Mouse (Mus musculus) megakaryocyte-erythroid progenitor cell, adult 5-6 weeks (primary cell): Measurements from ENCODE around the gene Rsph14. TPM values are rescaled to one million over a fixed set of nuclear protein-coding genes. Genes with fewer than 3 reads are reported as not detected.
A peak's percentile ranks its signal among the peaks of the same experiment; 100 is the strongest.

Source experiments
- ATAC-seq: replicated peaks from 2 replicates; pipeline ENCODE4 v1.8.0; 2016; ENCODE audit warnings: mild to moderate bottlenecking, inconsistent platforms; ENCODE audit not compliant: severe bottlenecking, poor library complexity, low FRiP score, low TSS enrichment
- total RNA-seq, 2 experiments: library from RNA; stranded (forward) in 1 of 2; stranded (reverse) in 1 of 2; fragments of 200-1000, 215-1000 nt in 1 of 2; fragments of >200 nt in 1 of 2; fragmentation: Nextera tagmentation in 1 of 2; gene quantifications; 2 replicates each; pipeline ENCODE4 v1.2.3; 2014 to 2017

Rsph14 gene
- total RNA-seq, 2 experiments from 2014 or later: not detected

DNA sequence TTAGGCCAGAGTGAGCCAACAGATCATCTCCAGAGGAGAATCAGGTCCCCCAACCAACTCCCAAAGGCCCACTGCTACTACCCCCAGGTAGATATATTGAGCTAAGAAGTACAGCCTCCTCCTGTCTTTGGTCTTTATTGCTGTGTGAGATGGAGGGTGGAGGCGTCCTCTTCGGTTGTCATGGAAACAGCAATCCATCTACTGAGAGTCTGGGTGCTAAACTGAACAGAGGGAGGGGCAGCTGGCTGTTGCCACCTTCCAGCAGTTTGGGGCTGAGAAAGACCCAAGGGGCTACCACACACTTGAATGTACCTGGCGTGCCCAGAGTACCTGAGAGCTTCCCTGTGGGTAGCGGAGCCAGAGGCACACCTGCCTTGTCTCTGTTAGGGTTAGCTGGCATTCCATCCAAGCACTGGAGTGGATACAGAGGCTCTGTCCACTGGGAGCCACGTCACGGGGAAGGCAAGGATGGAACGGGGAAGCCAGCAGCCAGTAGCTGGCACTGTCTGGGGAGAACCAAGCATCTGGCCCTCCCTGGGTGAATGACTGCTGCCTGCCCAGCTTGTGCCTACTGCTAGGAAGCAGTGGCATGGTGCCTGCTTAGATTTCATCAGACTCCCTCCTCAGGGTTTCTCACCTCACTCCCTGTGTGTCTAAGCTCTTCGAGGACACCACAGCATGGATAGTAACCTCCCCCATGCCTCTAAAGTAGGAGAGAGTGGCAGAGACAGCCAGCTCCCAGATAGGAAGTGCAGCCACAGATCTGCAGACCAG lies 25.3 kb downstream of the Rsph14 start:
- ATAC-seq: no peak

DNA sequence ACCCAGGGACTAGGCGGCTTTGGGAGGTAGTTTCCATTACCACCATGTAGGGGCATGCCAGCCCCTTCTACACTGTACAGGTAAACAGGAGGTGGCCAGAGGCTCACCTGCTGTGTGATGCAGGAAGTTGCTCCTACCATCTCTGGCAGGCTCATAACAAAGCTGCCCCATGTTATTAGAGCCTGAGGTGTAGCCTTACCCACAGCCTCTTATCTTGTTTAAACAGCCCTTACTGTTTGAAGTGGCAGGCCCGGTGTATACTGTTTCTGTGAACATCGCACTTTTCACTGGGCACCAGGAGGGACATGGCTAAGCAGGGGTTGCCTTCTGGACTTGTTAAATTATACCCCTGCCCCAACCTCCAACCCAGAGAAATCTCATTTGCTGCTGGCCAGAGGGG lies 28.3 kb downstream of the Rsph14 start:
- ATAC-seq: peak; percentile 94

DNA sequence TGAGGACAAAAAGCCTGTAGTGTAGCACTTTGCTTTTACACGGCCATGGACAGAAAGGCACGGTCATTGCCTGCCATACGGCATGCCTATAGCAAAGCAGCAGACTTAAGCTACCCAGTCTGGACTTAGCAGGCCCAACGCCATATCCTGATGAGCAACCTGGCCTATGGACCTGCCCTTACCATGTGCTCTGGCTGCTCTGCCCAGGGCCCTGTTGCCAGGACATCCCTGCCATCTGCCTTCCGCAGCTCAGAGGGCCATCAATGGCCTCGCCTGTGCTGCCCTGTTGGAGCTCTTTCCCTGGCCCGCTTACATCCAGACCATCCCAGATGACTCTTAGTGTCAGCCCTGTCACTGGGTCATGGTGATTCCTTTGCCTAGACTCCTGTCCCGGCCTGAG lies 31.0 kb downstream of the Rsph14 start:
- ATAC-seq: no peak

DNA sequence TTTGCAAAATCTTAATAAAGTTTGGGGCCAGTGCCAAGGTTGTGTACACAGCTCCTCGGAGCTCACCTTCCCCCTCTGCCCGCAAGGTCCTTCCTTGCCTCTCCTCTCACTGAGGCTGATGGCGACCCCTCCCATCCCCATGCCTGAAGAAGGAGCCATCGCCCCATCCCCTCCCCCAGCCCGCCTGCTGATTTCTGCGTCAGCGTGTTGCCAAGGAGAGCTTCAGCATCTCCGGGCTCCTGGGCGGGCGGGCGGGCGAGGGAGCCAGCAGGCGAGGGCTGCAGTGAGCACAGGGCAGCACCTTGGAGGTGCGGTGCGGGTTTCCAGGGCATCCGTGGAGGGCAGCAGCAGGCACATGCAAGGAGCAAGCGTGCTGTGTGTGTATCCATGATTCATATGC lies 37.0 kb downstream of the Rsph14 start:
- ATAC-seq: no peak

DNA sequence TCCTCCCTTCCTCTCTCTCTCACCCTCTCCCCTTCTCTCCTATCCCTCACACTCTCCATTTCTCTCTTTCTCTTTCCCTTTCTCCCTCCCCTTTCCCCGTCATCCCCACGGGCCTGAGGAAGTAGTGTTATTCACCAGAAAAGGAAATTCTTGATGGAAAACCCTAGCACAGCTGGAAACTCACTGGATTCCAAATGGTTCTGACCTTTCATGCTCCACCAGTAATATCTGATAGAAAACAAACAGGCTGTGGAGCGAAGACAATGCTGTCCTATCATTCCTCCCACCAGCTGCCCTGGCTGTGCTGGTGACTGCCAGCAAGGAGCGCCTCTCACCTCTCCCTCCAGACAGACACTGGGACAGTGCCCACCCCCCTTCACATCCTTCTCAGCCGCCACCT lies 37.5 kb downstream of the Rsph14 start:
- ATAC-seq: no peak

DNA sequence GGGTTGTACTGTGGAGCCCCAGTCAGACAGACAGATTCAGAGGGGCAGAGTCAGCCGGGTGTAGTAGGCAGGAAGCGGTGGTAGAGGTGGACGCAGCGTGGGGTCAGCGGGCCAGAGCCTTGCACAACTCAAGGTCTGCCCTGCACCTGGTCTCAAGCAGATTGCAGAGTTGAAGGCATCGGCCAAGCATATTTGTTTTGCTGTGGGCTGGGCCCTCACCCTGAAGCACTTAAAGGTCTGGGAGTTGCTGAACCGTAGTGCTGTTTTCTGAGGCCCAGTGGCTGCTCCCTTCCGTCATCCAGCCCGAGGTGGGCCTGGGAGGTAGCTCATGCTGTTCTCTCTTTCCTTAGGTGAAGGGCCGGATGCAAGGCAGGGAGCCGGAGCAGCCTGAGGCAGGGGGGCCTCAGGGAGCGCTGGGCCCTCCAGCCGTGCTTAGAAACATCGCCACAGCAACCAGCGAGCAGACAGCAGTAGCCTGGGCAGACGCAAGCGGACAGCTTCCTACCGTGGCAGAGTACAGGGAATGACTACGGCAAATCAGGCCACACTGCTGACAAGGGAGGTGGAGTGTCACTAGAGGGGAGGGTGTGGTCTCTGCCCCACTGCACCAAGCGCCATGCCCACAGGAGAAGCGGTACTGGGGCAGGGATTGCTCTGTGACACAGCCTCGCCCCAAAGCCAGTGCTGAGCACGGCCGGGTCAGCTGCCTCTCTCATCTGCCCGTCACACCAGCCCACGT lies 41.6 kb downstream of the Rsph14 start:
- ATAC-seq: no peak

DNA sequence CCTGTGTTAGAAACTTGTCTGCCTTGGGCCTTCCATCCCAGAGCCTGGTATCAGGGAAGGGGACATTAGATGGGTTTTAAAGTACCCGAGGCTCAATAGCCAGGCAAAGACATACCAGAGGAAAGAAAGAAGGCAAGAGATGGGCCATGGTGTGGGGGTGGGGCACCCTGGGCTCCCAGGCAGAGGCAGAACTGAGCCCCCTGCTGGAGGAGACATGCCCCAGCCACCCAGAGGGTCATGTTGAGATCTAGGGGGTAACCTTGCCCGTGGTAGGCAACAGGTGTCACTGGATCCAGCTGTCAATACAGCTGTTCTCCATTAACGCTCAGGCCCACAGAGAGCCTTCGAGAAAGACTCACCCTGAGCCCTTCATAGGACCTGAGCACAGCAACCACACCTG lies 42.6 kb downstream of the Rsph14 start:
- ATAC-seq: no peak

DNA sequence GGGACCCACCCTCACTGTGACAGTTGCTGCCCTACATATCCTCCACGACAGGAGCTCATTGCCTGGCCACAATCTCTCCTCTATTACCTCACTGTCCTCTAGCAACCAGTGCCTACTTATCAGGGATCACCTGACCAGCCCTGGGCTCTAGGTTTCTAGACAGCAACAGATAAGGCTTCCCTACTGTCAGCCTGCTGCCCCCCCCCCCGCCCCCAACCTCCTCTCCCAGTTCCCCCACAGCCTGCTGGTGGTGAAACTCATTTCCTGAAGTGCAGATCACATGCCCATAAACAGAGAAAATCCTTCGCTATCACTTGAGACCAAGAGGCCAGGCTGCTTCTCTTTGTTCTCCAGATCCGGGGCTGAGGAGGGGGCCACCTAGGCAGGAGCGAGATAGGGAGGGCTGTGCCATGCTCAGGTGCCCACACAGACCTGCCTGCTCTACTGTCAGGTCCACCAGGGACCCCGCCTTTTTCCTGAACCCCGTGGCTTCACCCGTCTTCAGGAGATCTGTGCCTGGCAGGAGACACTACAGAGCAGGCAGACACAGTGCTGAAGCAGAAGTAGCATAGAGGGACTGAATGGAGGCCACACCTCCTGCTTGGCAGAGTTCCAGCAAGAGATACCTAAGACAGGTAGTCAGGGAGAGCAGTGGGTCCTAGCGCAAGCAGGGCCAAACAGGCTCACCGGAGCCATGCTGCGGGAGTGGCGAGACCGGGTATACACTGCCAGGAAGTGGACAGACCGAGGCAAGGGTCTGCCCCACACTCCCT lies 44.5 kb downstream of the Rsph14 start:
- ATAC-seq: peak; percentile 64

DNA sequence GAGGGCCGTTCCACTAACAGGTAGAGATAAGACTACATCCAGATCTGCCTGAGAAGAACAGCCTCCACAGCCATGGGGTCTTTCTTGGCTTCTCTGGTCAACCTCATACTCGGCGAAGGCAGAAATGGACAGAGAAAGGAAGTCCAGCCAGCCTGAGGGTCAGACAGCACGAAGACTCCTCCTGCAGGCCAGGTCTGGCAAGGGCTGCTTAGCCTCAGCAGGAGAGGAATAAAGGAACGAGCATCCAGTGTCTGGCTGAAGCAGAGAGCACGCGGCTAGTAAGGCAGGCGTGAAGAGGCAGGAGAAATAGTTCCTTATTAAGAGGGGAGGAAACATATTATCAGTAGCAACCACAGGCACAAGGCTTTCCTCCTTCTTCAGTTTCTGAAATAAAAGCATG lies 49.2 kb downstream of the Rsph14 start:
- no peak for ATAC-seq

DNA sequence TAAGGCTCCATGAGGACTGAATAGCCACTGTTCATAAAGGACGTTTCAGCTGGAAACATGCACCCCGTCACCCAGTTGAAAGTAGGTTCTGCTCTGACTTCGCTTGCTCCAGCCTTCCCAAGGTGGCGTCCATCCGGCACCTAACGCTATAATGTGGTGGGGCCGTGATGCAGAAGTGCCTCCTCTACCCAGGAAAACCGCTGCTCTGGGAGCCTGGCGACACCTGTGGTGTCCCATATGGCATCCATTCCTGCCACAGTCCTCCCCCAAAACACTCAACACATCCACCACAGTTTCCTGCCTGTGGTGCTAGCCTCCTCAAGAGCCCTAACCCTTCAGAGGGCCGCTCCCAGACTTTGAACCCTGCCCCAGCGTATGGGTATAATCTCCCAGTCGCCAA lies 51.2 kb downstream of the Rsph14 start:
- ATAC-seq: 0 out of 2 replicates have a peak, but pooled peaks have one; percentile 14

DNA sequence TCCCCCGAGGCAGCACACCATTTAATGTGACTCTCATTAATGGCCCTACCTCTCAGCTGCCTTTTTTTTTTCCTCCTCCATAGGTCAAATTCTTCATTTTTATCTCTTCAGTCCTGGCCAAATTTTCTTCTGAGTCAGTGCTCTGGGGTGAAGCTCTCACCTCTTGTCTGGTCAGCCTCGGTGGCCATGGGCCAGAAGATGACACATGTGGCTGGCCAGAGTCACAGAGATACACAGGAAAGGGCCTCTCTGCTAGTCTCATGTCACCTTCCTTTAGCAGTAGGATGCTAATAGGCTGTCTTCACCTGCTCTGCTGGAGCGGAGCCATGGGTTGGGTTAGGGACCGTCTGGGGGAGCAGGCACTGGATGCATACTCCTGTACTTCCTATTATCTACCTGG lies 54.3 kb downstream of the Rsph14 start:
- no peak for ATAC-seq

DNA sequence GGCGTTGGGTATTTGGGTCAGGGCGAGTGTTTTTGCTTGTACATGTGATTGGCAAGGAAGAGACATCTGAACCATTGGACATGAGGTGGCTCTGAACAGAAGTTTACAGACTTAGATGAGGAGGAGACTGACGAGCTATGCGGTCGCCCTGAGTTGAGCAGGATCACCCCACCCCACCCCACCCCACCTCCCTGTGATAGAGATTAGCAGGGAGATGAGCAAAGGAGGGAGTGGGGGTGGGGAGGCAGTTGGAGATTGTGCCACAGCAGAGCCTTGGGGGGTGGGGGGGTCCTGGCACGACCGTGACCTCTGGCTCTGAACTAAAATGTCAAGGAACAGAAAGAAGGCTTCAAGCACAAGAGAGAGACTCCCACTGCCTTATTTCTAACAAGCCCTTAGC lies 56.0 kb downstream of the Rsph14 start:
- ATAC-seq: no peak

DNA sequence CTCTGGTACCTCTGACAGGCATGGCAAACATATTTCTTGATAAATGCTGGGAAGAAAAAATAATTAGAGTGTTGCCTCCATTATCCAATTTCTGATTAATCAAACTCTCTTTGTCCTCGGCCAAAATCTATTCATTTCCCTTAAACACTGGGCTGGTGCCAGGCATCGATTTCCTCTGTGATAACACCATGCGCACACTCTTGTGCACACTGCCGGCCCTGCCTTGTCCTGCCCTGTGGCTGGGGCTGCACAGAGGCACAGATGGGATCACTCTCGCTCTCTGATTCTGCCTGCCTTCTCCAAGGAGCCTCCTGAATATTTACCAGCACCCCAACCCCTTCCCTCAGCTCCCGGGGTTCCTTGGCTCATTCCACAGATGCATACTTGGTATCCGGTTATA lies 56.8 kb downstream of the Rsph14 start:
- no peak for ATAC-seq

DNA sequence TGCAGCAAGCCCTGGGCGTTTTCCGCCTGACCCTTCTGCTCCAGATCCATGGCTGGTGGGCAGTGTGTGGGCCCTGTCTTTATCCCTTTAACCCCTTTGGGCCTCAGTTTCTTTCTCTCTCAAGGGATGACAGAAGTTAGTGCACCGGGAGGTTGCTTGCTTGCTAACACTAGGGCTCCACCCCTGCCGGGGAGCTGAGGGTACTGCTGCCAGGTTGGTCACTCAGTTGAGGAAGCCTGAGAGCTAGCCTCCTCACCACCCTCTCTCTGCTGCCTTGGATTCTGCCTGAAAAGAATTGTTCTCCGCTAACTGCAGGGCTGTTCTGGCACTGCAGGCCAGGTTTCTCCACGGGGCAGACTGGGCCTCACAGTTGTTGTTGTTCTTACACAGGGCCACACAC lies 59.4 kb downstream of the Rsph14 start:
- ATAC-seq: no peak

DNA sequence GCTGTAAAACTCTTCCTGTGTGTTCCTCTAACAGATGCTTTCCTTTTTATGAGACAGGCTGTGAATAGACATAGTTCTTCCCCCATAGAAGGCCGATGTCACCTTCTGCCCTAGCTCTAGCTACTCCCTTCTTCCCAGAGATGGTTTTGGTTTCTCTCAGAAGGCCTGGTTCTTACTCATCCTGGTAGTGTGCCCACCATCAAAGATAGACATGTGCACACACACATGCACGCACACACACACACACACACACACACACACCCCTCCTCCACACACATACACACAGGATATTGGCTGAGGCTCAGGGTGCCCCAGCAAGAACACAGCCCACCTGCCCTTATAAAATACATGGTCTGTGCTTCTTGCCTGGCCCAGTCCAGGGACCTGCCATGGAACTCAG lies 63.1 kb downstream of the Rsph14 start:
- no peak for ATAC-seq

DNA sequence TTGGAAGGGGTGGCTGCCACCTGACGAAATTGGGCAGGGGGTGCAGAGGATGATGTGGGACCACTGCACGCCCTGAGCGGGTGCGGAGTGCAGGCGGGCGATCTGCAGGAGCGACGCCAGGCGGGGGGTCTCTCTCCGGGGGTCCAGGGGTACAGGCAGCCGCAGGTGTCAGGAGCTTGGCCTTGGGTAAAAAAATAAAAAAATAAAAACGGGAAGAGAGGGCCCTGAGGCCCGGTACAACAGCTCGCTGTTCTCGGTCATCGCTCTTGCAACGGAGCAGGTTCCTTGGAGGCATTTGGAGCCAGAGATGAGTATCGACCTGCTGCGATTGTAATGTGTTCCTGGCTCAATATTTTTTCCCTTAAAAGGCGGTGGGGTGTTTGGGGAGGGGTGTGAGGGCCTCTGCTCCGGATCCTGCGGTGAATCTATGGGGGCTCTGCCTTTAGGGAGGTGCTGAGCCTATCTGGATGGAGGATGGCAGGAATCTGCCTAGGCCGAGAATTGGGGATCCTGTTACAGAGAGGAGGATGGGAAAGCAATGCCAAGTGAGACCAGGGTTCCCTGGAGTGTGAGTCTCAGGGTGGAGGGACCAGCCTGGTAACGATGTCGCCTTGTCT lies 64.6 kb downstream of the Rsph14 start:
- ATAC-seq: no peak

DNA sequence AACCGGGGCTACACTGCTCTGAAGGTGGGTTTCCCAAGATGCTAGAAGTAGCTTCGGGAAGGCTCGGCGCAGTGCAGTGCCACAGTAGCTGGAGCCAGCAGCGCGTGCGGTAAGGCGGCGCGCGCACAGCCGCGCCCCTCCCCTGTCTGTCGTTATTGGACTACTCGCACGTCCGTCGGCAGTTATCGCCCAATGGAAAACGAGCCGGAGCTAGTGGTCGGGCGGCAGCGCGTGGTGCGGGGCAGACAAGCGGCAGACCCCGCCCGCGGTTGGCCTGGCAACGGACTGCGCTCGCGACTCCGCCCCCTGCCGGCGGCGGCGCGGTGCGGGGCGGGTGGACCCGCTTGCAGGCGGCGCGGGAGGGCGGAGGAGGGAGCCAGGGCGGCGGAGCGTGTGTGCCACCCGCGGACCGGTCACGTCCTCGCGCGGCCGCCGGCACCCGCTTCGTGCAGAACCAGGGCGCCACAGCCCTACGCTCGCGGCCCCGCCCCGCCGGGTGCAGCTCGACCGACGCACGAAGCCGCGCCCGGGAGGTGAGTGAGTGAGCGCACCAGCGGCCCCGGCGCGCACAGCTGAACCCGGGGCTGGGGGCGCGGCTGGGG lies 65.4 kb downstream of the Rsph14 start, which contains the start of gene Gnaz:
TSS of gene Gnaz (plus strand) at position 328 of the 602 bp plus-strand sequence.
- ATAC-seq: peak; percentile 98

DNA sequence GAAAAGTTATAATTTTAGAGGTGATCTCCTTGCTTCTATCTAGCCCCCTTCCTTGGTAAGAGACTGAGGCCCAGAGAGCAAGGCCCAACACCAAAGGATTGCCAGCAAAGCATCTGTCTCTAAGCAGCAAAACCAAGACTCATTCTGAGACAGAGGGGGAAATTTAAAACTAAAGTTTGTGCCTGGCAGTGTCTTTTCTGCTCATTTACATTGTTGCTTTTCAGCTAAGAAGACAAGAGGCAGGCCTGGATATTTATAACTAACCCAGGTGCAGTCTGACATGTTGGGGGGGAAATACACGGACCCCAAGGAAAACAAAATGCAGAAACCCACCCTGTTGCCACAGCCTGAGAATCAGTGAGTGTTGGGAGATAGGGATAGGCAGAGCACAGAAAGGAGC lies 68.0 kb downstream of the Rsph14 start:
- ATAC-seq: no peak

DNA sequence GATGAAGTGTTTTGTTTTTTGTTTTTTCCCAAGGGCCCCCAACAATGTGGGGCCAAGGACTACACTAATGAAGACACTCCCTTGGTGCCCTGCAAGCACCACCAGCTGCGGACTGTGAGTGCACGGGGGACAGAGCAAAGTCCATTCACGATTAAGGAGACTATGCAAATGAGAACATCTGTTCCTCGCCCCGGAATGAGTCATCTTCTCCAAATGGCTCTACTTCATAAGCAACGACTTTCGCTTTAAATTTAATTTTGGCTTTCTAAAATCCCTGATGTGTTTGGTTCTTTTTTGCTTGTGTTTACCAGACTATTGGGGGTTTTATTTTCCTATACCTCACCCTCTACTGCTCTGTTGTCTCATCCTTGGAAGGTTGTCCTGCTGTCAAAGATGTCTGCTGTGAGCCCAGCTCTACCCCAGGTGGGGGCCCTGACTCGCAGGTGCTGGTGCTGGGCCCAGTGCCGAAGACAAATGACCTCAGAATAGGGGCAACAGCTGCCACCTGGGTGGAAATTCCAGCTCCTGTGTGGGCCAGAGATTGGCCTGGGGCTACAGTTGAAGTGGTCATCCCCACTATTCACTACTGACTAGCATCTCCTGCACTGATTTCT lies 79.4 kb downstream of the Rsph14 start:
- no peak for ATAC-seq
